Mouse (Mus musculus): Measurements from ENCODE around the gene Gm42906.

DNA sequence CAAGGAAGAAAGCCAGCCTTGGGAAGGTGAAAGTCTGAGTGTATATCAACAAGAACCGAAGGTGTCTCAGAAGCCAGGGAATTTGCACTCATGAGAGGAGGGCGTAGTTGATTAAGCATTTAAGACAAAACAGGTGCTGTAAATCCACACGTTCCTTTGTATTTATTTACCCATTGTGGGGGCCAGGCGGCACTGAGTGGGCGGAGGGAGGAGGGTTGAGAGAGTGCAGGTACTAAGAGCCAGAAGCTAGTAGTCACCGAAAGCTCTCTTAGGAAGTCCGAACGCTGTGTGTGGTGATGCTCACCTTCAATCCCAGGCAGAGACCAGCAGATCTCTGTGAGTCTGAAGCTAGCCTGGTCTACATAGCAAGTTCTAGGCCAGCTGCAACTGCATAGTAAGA is 342.2 kb downstream of the Gm42906 start:
- TF ChIP-seq CTCF (IDR thresholded peaks at IDR 0.05; ENCODE audit: extremely low read depth, insufficient read length, insufficient replicate concordance, low read depth, low read length), result no peak
- TF ChIP-seq POLR2A (IDR thresholded peaks at IDR 0.05; ENCODE audit: low read depth, low read length), result no peak
